Mouse (Mus musculus) E14TG2a.4 (cell line): ENCODE results near the gene Gm45021.

Experiments
- H3K27me3 ChIP-seq: 2 replicates; pipeline ENCODE4 v1.6.1; 2014; ENCODE audit warnings: low read length, control low read depth; ENCODE audit not compliant: insufficient read depth
- H3K36me3 ChIP-seq: 2 replicates; pipeline ENCODE4 v1.6.1; 2014; ENCODE audit warnings: low read length, control low read depth; ENCODE audit not compliant: insufficient read depth
- H3K4me1 ChIP-seq: replicated peaks from 2 replicates; pipeline ENCODE4 v1.6.1; 2014; ENCODE audit warnings: low read depth, low read length, control low read depth
- H3K4me3 ChIP-seq: replicated peaks from 2 replicates; pipeline ENCODE4 v1.5.1; 2014; ENCODE audit warnings: mild to moderate bottlenecking, low read length
- H3K9me3 ChIP-seq: 2 replicates; pipeline ENCODE4 v1.6.1; 2014; ENCODE audit warnings: low read length, control low read depth
- CTCF ChIP-seq: conservative IDR thresholded peaks from 2 replicates; pipeline ENCODE4 v1.5.1; 2014; ENCODE audit warnings: low read length
- NANOG ChIP-seq: IDR thresholded peaks from 2 replicates; pipeline ENCODE4 v1.6.1; 2014; ENCODE audit warnings: borderline replicate concordance, low read length, mixed read lengths
- POU5F1 ChIP-seq: IDR thresholded peaks from 2 replicates; pipeline ENCODE4 v1.6.1; 2014; ENCODE audit warnings: low read length, borderline replicate concordance

Gene Gm45021

GRCm38 (mm10) chr6:48548314-48548713 lies 41.1 kb upstream of the Gm45021 start:
- TF ChIP-seq NANOG (no peak), CTCF (no peak)
- no peak overlapping the region for H3K4me3 ChIP-seq
- H3K27me3 ChIP-seq = peaks cover 12% of the 10 kb centered on the region
- H3K4me1 ChIP-seq = peaks cover 7% of the 10 kb centered on the region
- no peaks in the 10 kb centered on the region for H3K36me3 ChIP-seq
- H3K9me3 ChIP-seq = no peaks in the 10 kb centered on the region

DNA sequence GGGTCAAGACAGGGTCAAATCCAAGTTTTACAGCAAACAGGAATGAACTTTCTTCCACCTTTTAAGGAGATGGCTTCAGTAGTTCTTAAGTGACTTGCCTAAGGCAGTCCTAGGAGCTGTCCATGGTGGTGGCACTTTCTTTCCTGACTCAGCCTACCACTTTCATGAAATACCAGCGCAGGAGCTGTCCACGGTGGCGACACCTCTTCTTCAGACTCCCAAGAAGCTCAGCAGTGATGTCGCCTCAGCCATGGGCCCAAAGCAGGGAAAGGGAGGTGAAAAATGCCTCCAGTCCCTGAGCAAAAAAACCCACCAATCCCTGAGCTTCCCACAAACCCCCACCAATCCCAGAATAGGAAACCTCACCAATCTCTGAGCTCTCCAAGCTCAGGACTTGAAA lies 36.5 kb upstream of the Gm45021 start:
- H3K9me3 ChIP-seq = no peaks in the 10 kb centered on the region
- no peaks in the 10 kb centered on the region for H3K36me3 ChIP-seq
- no peak overlapping the region for H3K4me3 ChIP-seq
- H3K27me3 ChIP-seq = peaks cover 4% of the 10 kb centered on the region; the same call in 1 of the 2 replicates
- peaks cover 21% of the 10 kb centered on the region for H3K4me1 ChIP-seq
- TF ChIP-seq NANOG = no peak
- no peak for TF ChIP-seq CTCF
- TF ChIP-seq POU5F1 = no peak

- TF ChIP-seq POU5F1 (no peak), NANOG (no peak), CTCF (no peak)
- H3K36me3 ChIP-seq = no peaks in the 10 kb centered on the region
- H3K4me3 ChIP-seq = peak overlapping the region; percentile 74; the same call in 1 of the 2 replicates
- peaks cover 4% of the 10 kb centered on the region; the same call in 1 of the 2 replicates for H3K27me3 ChIP-seq
- peaks cover 21% of the 10 kb centered on the region for H3K4me1 ChIP-seq
- H3K9me3 ChIP-seq = no peaks in the 10 kb centered on the region
Measured at GRCm38 (mm10) chr6:48553819-48554218, 35.6 kb upstream of the Gm45021 start.

DNA sequence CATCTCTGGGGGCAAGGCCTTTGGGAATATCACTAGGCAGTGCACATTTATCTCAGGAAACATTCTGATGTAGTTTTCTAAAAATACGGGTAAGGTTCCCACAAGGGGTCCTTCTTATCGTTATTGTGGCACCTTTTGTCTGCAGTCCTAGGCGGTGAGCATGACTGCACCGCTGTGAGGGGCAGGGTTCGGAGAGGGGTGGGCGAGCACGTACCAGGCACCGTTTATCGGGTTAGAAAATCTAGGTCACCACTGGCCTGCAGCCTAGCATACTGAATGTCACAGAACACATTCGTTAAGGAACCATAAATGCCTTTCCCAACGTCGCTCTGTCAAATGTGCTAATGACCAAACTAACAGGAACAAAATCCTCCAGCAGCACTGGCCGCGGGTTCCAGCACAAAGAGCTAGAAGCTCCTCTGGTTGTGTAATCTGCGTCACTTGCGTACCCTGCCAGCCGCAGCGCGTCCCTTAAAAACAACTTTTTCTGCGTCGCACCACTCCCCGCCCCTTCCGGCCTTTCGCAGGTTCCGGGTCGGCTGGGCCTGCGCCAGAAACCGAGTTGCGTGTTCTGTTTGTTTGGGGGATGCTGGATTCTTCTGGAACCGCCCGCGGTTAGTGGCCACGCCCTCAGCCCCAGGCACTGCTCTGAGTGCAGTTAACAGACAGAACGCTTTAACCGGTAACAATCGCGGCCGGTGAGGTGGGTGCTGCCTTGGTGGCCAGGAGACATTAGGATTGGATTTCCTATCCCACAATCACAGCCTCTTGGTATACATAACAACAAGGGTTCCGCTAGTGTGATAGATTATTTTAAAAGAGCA lies 34.9 kb upstream of the Gm45021 start, which contains the start of gene Lrrc61:
Gene Lrrc61, plus strand, starts transcription at position 517 of the 824 bp plus-strand sequence.
- TF ChIP-seq CTCF (no peak), POU5F1 (no peak), NANOG (no peak)
- peaks cover 4% of the 10 kb centered on the region; the same call in 1 of the 2 replicates for H3K27me3 ChIP-seq
- no peaks in the 10 kb centered on the region for H3K9me3 ChIP-seq
- H3K36me3 ChIP-seq = no peaks in the 10 kb centered on the region
- H3K4me1 ChIP-seq = peaks cover 21% of the 10 kb centered on the region
- H3K4me3 ChIP-seq = peak within 1 kb of the TSS; percentile 74

DNA sequence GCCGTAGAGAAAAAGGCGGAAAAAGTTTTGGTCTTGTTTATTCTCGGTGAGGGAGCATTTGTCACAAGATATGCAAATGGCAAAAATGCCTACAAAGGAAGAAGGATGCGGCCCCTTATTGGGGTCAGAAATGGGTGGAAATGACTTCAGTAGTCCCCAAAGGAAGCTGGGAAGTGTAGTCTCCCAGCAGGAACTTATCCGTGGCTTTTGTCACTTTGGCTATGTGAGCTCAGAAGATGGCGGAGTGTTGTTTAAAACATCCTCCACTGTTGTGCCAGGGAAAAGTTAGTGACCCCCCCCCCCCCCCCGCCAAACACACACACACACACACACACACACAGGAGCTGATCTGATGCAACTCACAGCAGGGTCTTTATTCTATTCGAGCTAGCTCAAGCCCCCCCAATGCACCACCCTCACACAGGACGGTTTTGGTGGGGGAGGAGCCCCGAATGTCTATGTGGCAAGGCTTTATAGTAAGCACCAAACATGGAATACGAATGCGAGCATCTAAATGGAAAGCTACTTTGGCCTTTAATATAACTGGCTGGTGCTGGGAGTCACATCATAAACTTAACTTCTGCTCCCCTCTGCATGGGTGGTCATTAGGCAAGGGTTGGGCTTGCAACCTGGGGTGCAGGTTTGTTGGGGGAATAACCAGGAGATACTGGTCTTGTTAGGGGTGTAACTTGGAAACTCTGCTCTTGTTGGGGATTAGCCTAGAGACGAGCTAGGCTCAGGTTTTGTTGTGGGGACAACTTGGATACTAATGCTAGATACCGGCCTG lies 34.1 kb upstream of the Gm45021 start:
- peaks cover 4% of the 10 kb centered on the region; the same call in 1 of the 2 replicates for H3K27me3 ChIP-seq
- peaks cover 21% of the 10 kb centered on the region for H3K4me1 ChIP-seq
- H3K9me3 ChIP-seq = no peaks in the 10 kb centered on the region
- TF ChIP-seq CTCF (no peak), NANOG (no peak), POU5F1 (no peak)
- peak overlapping the region; percentile 74 for H3K4me3 ChIP-seq
- no peaks in the 10 kb centered on the region for H3K36me3 ChIP-seq

DNA sequence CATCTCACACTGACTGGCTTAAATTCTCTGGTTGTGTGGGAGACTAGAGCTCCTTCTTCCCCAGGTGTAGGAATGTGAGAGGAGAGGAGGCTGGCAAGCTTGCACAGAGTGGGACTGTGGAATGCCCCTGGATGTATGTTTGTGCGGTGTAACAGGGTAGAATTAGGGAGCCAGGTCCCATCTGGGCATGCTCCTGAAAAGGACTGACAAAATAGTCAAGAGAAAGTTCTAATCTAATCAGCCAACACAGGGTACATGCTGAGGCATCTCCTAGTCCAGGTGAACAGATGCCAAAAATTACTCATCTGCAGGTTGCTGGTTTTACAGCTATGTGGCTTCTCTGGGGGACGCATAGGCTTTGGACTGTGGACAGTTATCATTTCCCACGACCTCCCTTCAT lies 33.5 kb upstream of the Gm45021 start:
- no peaks in the 10 kb centered on the region for H3K36me3 ChIP-seq
- no peak overlapping the region; the same call in 1 of the 2 replicates for H3K4me3 ChIP-seq
- H3K4me1 ChIP-seq = peaks cover 21% of the 10 kb centered on the region
- TF ChIP-seq POU5F1 (no peak), NANOG (no peak), CTCF (no peak)
- H3K9me3 ChIP-seq = no peaks in the 10 kb centered on the region
- peaks cover 2% of the 10 kb centered on the region; the same call in 1 of the 2 replicates for H3K27me3 ChIP-seq

DNA sequence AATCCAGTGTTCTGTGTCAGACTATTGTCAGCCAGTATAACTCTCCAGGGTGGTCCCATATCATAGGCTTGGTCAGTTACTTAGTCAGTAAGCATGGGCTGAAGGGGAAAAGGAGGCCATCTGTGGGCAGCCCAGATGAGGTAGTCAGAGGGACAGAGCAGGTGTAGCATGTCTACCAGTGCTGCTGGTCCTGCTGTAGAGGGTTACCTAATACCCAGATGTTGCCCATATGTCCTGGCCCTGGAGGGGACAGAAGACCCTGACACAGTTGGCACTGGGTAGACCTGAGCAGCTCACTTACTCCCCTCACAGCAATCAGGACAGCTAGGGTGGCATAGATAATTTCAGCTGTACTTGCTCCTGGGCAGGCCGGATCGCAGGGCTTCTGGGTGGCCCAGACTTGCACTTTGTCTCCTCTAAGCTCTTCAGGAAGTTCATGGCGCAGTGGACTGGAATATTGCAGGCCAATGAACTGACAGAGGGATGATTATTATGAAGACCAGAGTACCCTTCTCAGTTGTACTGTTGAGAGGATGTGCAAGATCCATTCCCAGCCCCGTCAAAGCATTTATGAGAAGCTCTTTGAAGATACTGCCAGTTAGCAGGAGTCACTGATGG lies 23.6 kb upstream of the Gm45021 start:
- TF ChIP-seq CTCF = no peak
- TF ChIP-seq NANOG = no peak
- no peak for TF ChIP-seq POU5F1

DNA sequence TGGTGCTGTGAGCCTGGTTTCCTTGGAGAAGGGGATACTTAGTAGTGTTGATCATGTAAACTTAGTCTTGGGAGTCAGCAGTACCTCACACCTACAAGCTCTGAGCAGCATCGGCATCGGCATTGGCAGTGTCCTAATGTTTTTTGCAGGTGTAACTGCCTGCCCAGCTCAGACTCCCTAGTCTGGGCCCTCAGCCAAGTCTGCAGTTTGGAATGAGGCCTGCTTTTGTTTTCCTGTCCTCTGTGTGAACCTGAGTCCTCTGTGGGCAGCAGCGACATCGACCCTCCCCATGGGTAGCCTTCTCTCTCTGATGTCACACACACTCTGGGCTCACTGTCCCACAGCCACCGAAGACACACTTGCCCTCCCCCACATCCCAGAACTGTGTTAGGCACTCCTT lies 23.1 kb upstream of the Gm45021 start:
- Histone ChIP-seq H3K27me3 (no peaks in the 10 kb centered on the region; the same call in 1 of the 2 replicates), H3K9me3 (peaks cover 15% of the 10 kb centered on the region), H3K4me3 (no peak overlapping the region), H3K4me1 (0 out of 2 replicates have a peak, but pooled peaks cover 5% of the 10 kb centered on the region), H3K36me3 (0 out of 2 replicates have a peak, but pooled peaks cover 5% of the 10 kb centered on the region)
- no peak for TF ChIP-seq CTCF
- no peak for TF ChIP-seq POU5F1
- no peak for TF ChIP-seq NANOG

More for the DNA sequence above, 23.6 kb upstream of the Gm45021 start:
- peaks cover 14% of the 10 kb centered on the region for H3K9me3 ChIP-seq
- H3K4me1 ChIP-seq = 0 out of 2 replicates have a peak, but pooled peaks cover 5% of the 10 kb centered on the region
- H3K4me3 ChIP-seq = no peak overlapping the region
- H3K27me3 ChIP-seq = no peaks in the 10 kb centered on the region; the same call in 1 of the 2 replicates
- H3K36me3 ChIP-seq = 0 out of 2 replicates have a peak, but pooled peaks cover 5% of the 10 kb centered on the region
